Mouse (Mus musculus): ENCODE results near the gene Ublcp1. TPM values are rescaled to one million over a fixed set of nuclear protein-coding genes. Genes with fewer than 3 reads are reported as not detected.

Gene Ublcp1
- polyA plus RNA-seq, 1 experiment, result 68.8 TPM

DNA sequence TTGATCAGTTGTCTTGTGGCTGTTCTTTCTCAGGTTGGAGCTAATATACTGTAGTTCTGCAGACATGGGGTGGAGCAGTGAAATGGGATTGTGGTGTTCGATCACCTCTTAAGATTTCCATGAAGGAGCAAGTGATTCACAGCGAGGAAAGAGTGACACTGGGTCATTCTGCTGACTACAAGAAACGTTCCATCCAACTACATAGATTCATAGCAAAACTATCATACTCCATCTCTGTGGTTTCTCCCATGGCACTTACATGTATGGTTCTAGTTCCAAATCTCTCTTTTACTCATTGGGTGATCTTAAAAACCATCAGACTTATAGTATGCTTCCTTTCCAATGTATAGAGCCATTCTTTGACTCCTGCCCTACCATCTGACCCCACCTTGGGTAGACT lies 34.5 kb upstream of the Ublcp1 start:
- Histone ChIP-seq H3K4me3 (ENCODE audit: low read depth, low read length) (no peak overlapping the region), H3K9ac (ENCODE audit: low read depth, poor library complexity, severe bottlenecking) (no peak overlapping the region), H3K36me3 (ENCODE audit: control insufficient read depth, insufficient read depth, low read length, poor library complexity, severe bottlenecking) (no peaks in the 10 kb centered on the region), H3K9me3 (replicated peaks; ENCODE audit: control insufficient read depth, insufficient read depth, low read length, poor library complexity, severe bottlenecking) (no peaks in the 10 kb centered on the region), H3K27me3 (ENCODE audit: control insufficient read depth, insufficient read depth, low read length, poor library complexity, severe bottlenecking) (no peaks in the 10 kb centered on the region), H3K27ac (ENCODE audit: insufficient read depth, low read length) (no peak overlapping the region), H3K4me1 (ENCODE audit: control insufficient read depth, insufficient read depth, low read length) (no peaks in the 10 kb centered on the region)
- TF ChIP-seq POLR2A (IDR thresholded peaks at IDR 0.05; ENCODE audit: insufficient read depth, low read length) (no peak), EP300 (IDR thresholded peaks at IDR 0.05; ENCODE audit: insufficient read depth, low read depth, low read length) (no peak), CTCF (IDR thresholded peaks at IDR 0.05; ENCODE audit: low read depth, low read length) (no peak)

- no peak overlapping the region for H3K9ac ChIP-seq (ENCODE audit: low read depth, poor library complexity, severe bottlenecking)
- H3K27me3 ChIP-seq (ENCODE audit: control insufficient read depth, insufficient read depth, low read length, poor library complexity, severe bottlenecking), result no peaks in the 10 kb centered on the region
- TF ChIP-seq CTCF (IDR thresholded peaks at IDR 0.05; ENCODE audit: low read depth, low read length) (no peak), EP300 (IDR thresholded peaks at IDR 0.05; ENCODE audit: insufficient read depth, low read depth, low read length) (no peak), POLR2A (IDR thresholded peaks at IDR 0.05; ENCODE audit: insufficient read depth, low read length) (no peak)
- no peak overlapping the region for H3K27ac ChIP-seq (ENCODE audit: insufficient read depth, low read length)
- no peaks in the 10 kb centered on the region for H3K36me3 ChIP-seq (ENCODE audit: control insufficient read depth, insufficient read depth, low read length, poor library complexity, severe bottlenecking)
- H3K4me3 ChIP-seq (ENCODE audit: low read depth, low read length), result no peak overlapping the region
- no peaks in the 10 kb centered on the region for H3K4me1 ChIP-seq (ENCODE audit: control insufficient read depth, insufficient read depth, low read length)
- no peaks in the 10 kb centered on the region for H3K9me3 ChIP-seq (replicated peaks; ENCODE audit: control insufficient read depth, insufficient read depth, low read length, poor library complexity, severe bottlenecking)
Observed at GRCm38 (mm10) chr11:44504146-44504545, 33.8 kb upstream of the Ublcp1 start.

DNA sequence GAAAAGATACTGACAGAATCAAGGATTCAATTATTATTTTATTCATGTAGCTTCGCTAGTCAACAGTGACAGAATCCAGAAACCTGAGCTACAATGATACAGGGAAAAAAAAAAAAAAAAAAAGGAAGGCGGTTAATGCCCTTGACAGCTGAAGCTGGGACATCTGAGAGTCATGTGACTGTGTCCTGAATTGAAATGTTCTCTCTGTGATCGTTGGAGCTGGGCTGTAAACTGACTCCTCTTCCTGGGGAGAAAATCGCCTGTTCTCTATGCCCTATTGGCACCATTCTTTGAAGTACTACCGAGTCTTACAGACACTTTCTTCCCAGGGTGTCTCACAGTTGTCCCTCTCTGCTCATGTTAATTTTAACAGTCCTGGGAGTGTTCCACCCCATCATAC lies 32.6 kb upstream of the Ublcp1 start:
- Histone ChIP-seq H3K9me3 (replicated peaks; ENCODE audit: control insufficient read depth, insufficient read depth, low read length, poor library complexity, severe bottlenecking) (no peaks in the 10 kb centered on the region), H3K27me3 (ENCODE audit: control insufficient read depth, insufficient read depth, low read length, poor library complexity, severe bottlenecking) (no peaks in the 10 kb centered on the region), H3K9ac (ENCODE audit: low read depth, poor library complexity, severe bottlenecking) (no peak overlapping the region), H3K27ac (ENCODE audit: insufficient read depth, low read length) (no peak overlapping the region), H3K4me1 (ENCODE audit: control insufficient read depth, insufficient read depth, low read length) (no peaks in the 10 kb centered on the region), H3K4me3 (ENCODE audit: low read depth, low read length) (no peak overlapping the region), H3K36me3 (ENCODE audit: control insufficient read depth, insufficient read depth, low read length, poor library complexity, severe bottlenecking) (no peaks in the 10 kb centered on the region)
- TF ChIP-seq EP300 (IDR thresholded peaks at IDR 0.05; ENCODE audit: insufficient read depth, low read depth, low read length) (no peak), POLR2A (IDR thresholded peaks at IDR 0.05; ENCODE audit: insufficient read depth, low read length) (no peak), CTCF (IDR thresholded peaks at IDR 0.05; ENCODE audit: low read depth, low read length) (no peak)

DNA sequence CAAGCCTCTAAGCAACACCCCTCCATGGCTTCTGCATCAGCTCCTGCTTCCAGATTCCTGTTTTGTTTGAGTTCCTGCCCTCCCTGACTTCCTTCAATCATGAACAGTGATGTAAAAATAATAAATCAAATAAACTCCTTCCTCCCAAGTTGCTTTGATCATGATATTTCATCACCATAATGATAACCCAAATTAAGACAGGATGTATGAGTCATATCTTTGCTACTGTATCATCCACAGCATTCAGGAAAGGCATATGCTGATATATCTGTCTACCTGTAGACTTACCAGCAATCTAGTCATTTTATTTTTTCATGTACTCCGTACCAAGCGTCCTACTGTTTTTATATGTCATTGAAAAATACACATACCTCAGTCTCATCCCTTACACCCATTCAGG lies 31.2 kb upstream of the Ublcp1 start:
- no peaks in the 10 kb centered on the region for H3K9me3 ChIP-seq (replicated peaks; ENCODE audit: control insufficient read depth, insufficient read depth, low read length, poor library complexity, severe bottlenecking)
- H3K4me1 ChIP-seq (ENCODE audit: control insufficient read depth, insufficient read depth, low read length), result no peaks in the 10 kb centered on the region
- TF ChIP-seq EP300 (IDR thresholded peaks at IDR 0.05; ENCODE audit: insufficient read depth, low read depth, low read length), result no peak
- no peak for TF ChIP-seq CTCF (IDR thresholded peaks at IDR 0.05; ENCODE audit: low read depth, low read length)
- no peak for TF ChIP-seq POLR2A (IDR thresholded peaks at IDR 0.05; ENCODE audit: insufficient read depth, low read length)
- no peak overlapping the region for H3K27ac ChIP-seq (ENCODE audit: insufficient read depth, low read length)
- H3K36me3 ChIP-seq (ENCODE audit: control insufficient read depth, insufficient read depth, low read length, poor library complexity, severe bottlenecking), result no peaks in the 10 kb centered on the region
- no peak overlapping the region for H3K9ac ChIP-seq (ENCODE audit: low read depth, poor library complexity, severe bottlenecking)
- no peaks in the 10 kb centered on the region for H3K27me3 ChIP-seq (ENCODE audit: control insufficient read depth, insufficient read depth, low read length, poor library complexity, severe bottlenecking)
- H3K4me3 ChIP-seq (ENCODE audit: low read depth, low read length), result no peak overlapping the region

- no peak for TF ChIP-seq POLR2A (IDR thresholded peaks at IDR 0.05; ENCODE audit: insufficient read depth, low read length)
- no peak for TF ChIP-seq CTCF (IDR thresholded peaks at IDR 0.05; ENCODE audit: low read depth, low read length)
- no peak for TF ChIP-seq EP300 (IDR thresholded peaks at IDR 0.05; ENCODE audit: insufficient read depth, low read depth, low read length)
- H3K27me3 ChIP-seq (ENCODE audit: control insufficient read depth, insufficient read depth, low read length, poor library complexity, severe bottlenecking), result no peaks in the 10 kb centered on the region; the same call in 1 of the 2 replicates
- H3K9ac ChIP-seq (ENCODE audit: low read depth, poor library complexity, severe bottlenecking), result no peak overlapping the region
- H3K27ac ChIP-seq (ENCODE audit: insufficient read depth, low read length), result no peak overlapping the region
- H3K36me3 ChIP-seq (ENCODE audit: control insufficient read depth, insufficient read depth, low read length, poor library complexity, severe bottlenecking), result no peaks in the 10 kb centered on the region
- no peaks in the 10 kb centered on the region for H3K4me1 ChIP-seq (ENCODE audit: control insufficient read depth, insufficient read depth, low read length)
- no peaks in the 10 kb centered on the region for H3K9me3 ChIP-seq (replicated peaks; ENCODE audit: control insufficient read depth, insufficient read depth, low read length, poor library complexity, severe bottlenecking)
- H3K4me3 ChIP-seq (ENCODE audit: low read depth, low read length), result no peak overlapping the region
Observed at GRCm38 (mm10) chr11:44500966-44501365, 30.7 kb upstream of the Ublcp1 start.

DNA sequence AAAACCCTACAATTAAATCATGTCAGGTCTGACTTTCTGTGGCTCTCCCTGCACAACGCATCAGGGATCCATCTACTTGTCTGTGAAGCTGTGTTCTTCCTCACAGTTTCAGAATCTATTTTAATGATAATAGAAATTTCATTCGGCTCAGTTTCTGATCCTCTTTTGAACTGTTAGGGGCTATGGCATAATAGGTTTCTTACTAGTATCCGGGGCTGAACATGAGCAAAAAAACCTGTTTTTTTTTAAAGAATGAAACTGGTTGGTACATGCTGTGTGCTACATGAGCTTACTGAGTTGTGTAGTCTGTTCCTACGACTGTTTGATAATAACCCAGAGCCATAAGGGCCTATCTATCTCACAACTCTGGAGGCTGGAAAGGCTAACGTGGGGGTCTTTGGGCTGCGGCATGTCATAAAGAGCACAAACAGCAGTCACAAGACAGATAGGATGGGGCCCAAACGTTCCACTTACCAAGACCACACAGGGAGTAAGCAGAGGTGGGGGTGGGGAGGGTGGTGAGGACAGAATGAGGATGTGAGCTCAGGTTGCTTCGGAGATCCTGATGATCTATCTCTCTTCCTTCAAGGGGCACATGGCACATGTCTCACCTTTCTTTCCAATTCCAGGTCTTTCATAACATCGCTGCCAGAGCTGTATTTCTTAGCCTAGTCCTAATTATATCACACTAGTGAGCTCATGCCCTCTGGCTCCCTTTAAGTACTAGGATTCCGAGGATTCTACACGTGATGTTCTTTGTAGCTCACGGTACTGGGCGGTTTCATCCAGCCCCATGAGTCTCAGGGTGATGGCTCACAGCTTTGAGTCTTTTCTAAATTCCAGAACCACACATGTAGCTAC lies 28.3 kb upstream of the Ublcp1 start:
- Histone ChIP-seq H3K9me3 (replicated peaks; ENCODE audit: control insufficient read depth, insufficient read depth, low read length, poor library complexity, severe bottlenecking) (no peaks in the 10 kb centered on the region), H3K9ac (ENCODE audit: low read depth, poor library complexity, severe bottlenecking) (no peak overlapping the region), H3K27me3 (ENCODE audit: control insufficient read depth, insufficient read depth, low read length, poor library complexity, severe bottlenecking) (no peaks in the 10 kb centered on the region; the same call in 1 of the 2 replicates), H3K36me3 (ENCODE audit: control insufficient read depth, insufficient read depth, low read length, poor library complexity, severe bottlenecking) (no peaks in the 10 kb centered on the region), H3K27ac (ENCODE audit: insufficient read depth, low read length) (no peak overlapping the region), H3K4me3 (ENCODE audit: low read depth, low read length) (no peak overlapping the region), H3K4me1 (ENCODE audit: control insufficient read depth, insufficient read depth, low read length) (no peaks in the 10 kb centered on the region)
- TF ChIP-seq EP300 (IDR thresholded peaks at IDR 0.05; ENCODE audit: insufficient read depth, low read depth, low read length) (no peak), CTCF (IDR thresholded peaks at IDR 0.05; ENCODE audit: low read depth, low read length) (no peak), POLR2A (IDR thresholded peaks at IDR 0.05; ENCODE audit: insufficient read depth, low read length) (no peak)
